Mouse (Mus musculus): ENCODE measurements around the gene Clec4e. TPM values are rescaled to one million over a fixed set of nuclear protein-coding genes. Genes with fewer than 3 reads are reported as not detected.
"Not testable (repeated sequence)": the region's sequence is repeated elsewhere in the genome, so short reads cannot be mapped to it uniquely, and the experiment has no call there.

Clec4e gene
- not detected in 2 replicates for polyA plus RNA-seq (2015; fragmentation: Nextera tagmentation; extraction: Ambion mirVana)

- no peak for DNase-seq (ENCODE audit: low spot score)
- Histone ChIP-seq H3K27ac (replicated peaks) (no peak within 1 kb of the TSS), H3K4me1 (replicated peaks; ENCODE audit: control insufficient read depth, insufficient read depth) (no peaks in the 10 kb centered on the region), H3K4me2 (replicated peaks; ENCODE audit: low read depth) (no peak within 1 kb of the TSS), H3K9ac (ENCODE audit: low read length) (no peak within 1 kb of the TSS), H3K9me3 (ENCODE audit: control insufficient read depth, low read length) (no peaks in the 10 kb centered on the region), H3K4me3 (ENCODE audit: low read depth, low read length) (no peak within 1 kb of the TSS), H3K36me3 (ENCODE audit: control insufficient read depth, insufficient read depth, low read length) (no peaks in the 10 kb centered on the region), H3K27me3 (ENCODE audit: control insufficient read depth, insufficient read depth, low read length) (no peaks in the 10 kb centered on the region)
- TF ChIP-seq EP300 (optimal IDR thresholded peaks at IDR 0.05), result no peak
- TF ChIP-seq CTCF (IDR thresholded peaks at IDR 0.05; ENCODE audit: low read depth), result no peak
- 73% methylated on average over 4 of the region's 4 CpGs for WGBS
- ATAC-seq (ENCODE audit: low FRiP score, low TSS enrichment), result no peak
Measured at GRCm38 (mm10) chr6:123289753-123290152, at the start of gene Clec4e. Gene Clec4e (minus strand): TSS chr6:123289870.

GRCm38 (mm10) chr6:123332503-123332902 lies 42.8 kb upstream of the Clec4e start:
- no peaks in the 10 kb centered on the region for H3K27me3 ChIP-seq (ENCODE audit: control insufficient read depth, insufficient read depth, low read length)
- ATAC-seq (ENCODE audit: low FRiP score, low TSS enrichment), result no peak
- H3K27ac ChIP-seq (replicated peaks), result no peak overlapping the region
- H3K9ac ChIP-seq (ENCODE audit: low read length), result no peak overlapping the region
- H3K4me3 ChIP-seq (ENCODE audit: low read depth, low read length), result no peak overlapping the region
- no peaks in the 10 kb centered on the region for H3K4me1 ChIP-seq (replicated peaks; ENCODE audit: control insufficient read depth, insufficient read depth)
- TF ChIP-seq CTCF (IDR thresholded peaks at IDR 0.05; ENCODE audit: low read depth), result no peak
- no peak for TF ChIP-seq EP300 (optimal IDR thresholded peaks at IDR 0.05)
- no peak for DNase-seq (ENCODE audit: low spot score)
- WGBS, result 40% methylated on average over 2 of the region's 2 CpGs
- H3K4me2 ChIP-seq (replicated peaks; ENCODE audit: low read depth), result no peak overlapping the region
- H3K36me3 ChIP-seq (ENCODE audit: control insufficient read depth, insufficient read depth, low read length), result no peaks in the 10 kb centered on the region
- H3K9me3 ChIP-seq (ENCODE audit: control insufficient read depth, low read length), result no peaks in the 10 kb centered on the region

GRCm38 (mm10) chr6:123308033-123308432 lies 18.4 kb upstream of the Clec4e start, which contains the start of gene Vmn2r19:
Gene Vmn2r19 (plus strand): TSS chr6:123308333.
- DNase-seq (ENCODE audit: low spot score) (no peak), ATAC-seq (ENCODE audit: low FRiP score, low TSS enrichment) (no peak)
- TF ChIP-seq EP300 (optimal IDR thresholded peaks at IDR 0.05) (no peak), CTCF (IDR thresholded peaks at IDR 0.05; ENCODE audit: low read depth) (no peak)
- WGBS, result 77% methylated on average over 2 of the region's 2 CpGs
- Histone ChIP-seq H3K27ac (replicated peaks) (no peak within 1 kb of the TSS), H3K4me1 (replicated peaks; ENCODE audit: control insufficient read depth, insufficient read depth) (no peaks in the 10 kb centered on the region), H3K4me3 (ENCODE audit: low read depth, low read length) (no peak within 1 kb of the TSS), H3K36me3 (ENCODE audit: control insufficient read depth, insufficient read depth, low read length) (no peaks in the 10 kb centered on the region), H3K9ac (ENCODE audit: low read length) (no peak within 1 kb of the TSS), H3K27me3 (ENCODE audit: control insufficient read depth, insufficient read depth, low read length) (no peaks in the 10 kb centered on the region), H3K4me2 (replicated peaks; ENCODE audit: low read depth) (no peak within 1 kb of the TSS), H3K9me3 (ENCODE audit: control insufficient read depth, low read length) (no peaks in the 10 kb centered on the region)

- H3K9ac ChIP-seq (ENCODE audit: low read length); ATAC-seq (ENCODE audit: low FRiP score, low TSS enrichment); H3K4me1 ChIP-seq (replicated peaks; ENCODE audit: control insufficient read depth, insufficient read depth); H3K4me2 ChIP-seq (replicated peaks; ENCODE audit: low read depth); DNase-seq (ENCODE audit: low spot score); H3K9me3 ChIP-seq (ENCODE audit: control insufficient read depth, low read length); H3K36me3 ChIP-seq (ENCODE audit: control insufficient read depth, insufficient read depth, low read length); H3K27ac ChIP-seq (replicated peaks); H3K4me3 ChIP-seq (ENCODE audit: low read depth, low read length); H3K27me3 ChIP-seq (ENCODE audit: control insufficient read depth, insufficient read depth, low read length): not testable (repeated sequence)
- WGBS, result 80% methylated on average over 7 of the region's 7 CpGs
Measured at GRCm38 (mm10) chr6:123306315-123306714, 16.6 kb upstream of the Clec4e start.

GRCm38 (mm10) chr6:123296687-123297086 lies 7.0 kb upstream of the Clec4e start:
- no peak overlapping the region for H3K4me2 ChIP-seq (replicated peaks; ENCODE audit: low read depth)
- TF ChIP-seq CTCF (IDR thresholded peaks at IDR 0.05; ENCODE audit: low read depth) (no peak), EP300 (optimal IDR thresholded peaks at IDR 0.05) (no peak)
- H3K27me3 ChIP-seq (ENCODE audit: control insufficient read depth, insufficient read depth, low read length), result no peaks in the 10 kb centered on the region
- H3K4me1 ChIP-seq (replicated peaks; ENCODE audit: control insufficient read depth, insufficient read depth), result no peaks in the 10 kb centered on the region
- no peaks in the 10 kb centered on the region for H3K9me3 ChIP-seq (ENCODE audit: control insufficient read depth, low read length)
- WGBS, result 58% methylated on average over 1 of the region's 1 CpGs
- H3K9ac ChIP-seq (ENCODE audit: low read length), result no peak overlapping the region
- no peaks in the 10 kb centered on the region for H3K36me3 ChIP-seq (ENCODE audit: control insufficient read depth, insufficient read depth, low read length)
- H3K27ac ChIP-seq (replicated peaks), result no peak overlapping the region
- ATAC-seq (ENCODE audit: low FRiP score, low TSS enrichment) (no peak), DNase-seq (ENCODE audit: low spot score) (no peak)
- no peak overlapping the region for H3K4me3 ChIP-seq (ENCODE audit: low read depth, low read length)

- not testable (repeated sequence) for H3K4me3 ChIP-seq (ENCODE audit: low read depth, low read length); H3K36me3 ChIP-seq (ENCODE audit: control insufficient read depth, insufficient read depth, low read length); H3K4me1 ChIP-seq (replicated peaks; ENCODE audit: control insufficient read depth, insufficient read depth); H3K4me2 ChIP-seq (replicated peaks; ENCODE audit: low read depth); H3K27ac ChIP-seq (replicated peaks); ATAC-seq (ENCODE audit: low FRiP score, low TSS enrichment); DNase-seq (ENCODE audit: low spot score); H3K9me3 ChIP-seq (ENCODE audit: control insufficient read depth, low read length); H3K27me3 ChIP-seq (ENCODE audit: control insufficient read depth, insufficient read depth, low read length); H3K9ac ChIP-seq (ENCODE audit: low read length)
- 84% methylated on average over 11 of the region's 11 CpGs for WGBS
Measured at GRCm38 (mm10) chr6:123293509-123293908, 3.8 kb upstream of the Clec4e start.

All from stomach, postnatal 0 days (tissue).